Mouse (Mus musculus): ENCODE measurements around the gene Crlf1. TPM values are rescaled to one million over a fixed set of nuclear protein-coding genes. Genes with fewer than 3 reads are reported as not detected.

Gene Crlf1
- polyA plus RNA-seq, 1 experiment from 2014 or later: 5.3 TPM

DNA sequence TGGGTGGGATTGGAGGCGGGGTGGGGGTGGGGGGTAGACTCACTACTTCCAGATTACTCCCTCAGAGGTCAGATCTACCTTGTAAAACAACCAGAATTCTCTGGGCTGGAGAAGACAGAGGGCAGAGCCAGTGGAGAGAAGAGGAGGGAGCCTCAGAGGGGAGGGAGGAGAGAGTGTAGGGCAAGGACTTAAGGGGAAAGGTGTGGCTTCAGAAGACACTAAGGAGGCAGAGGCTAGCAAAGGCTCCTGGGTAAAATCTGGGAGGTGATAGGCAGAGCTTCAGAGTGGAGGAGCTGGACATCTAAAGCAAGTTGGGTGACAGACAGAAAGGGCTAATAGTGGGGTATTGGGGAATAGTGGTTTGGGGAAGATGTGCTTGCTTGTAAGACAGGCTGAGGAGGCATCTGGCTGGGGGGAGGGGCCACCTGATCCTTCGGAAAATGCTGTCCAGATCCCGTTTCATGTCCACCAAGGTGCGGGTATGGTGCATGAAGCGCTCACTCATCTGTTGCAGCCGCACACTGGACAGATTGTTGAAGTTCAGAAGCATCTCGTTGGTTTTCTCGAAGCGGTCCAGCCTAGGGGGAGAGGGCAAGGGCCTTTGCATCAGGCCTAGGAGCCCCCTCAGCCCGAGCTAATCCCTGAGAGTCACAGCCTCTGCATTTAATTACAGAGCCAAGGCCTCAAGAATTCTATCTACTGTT, 25.1 kb downstream of the Crlf1 start:
- no peak overlapping the region for H3K9ac ChIP-seq (replicated peaks)
- H3K9me3 ChIP-seq: no peaks in the 10 kb centered on the region
- 75% methylated on average over 10 of the region's 10 CpGs for WGBS
- ATAC-seq (replicated peaks): no peak
- peaks cover 11% of the 10 kb centered on the region for H3K4me1 ChIP-seq
- no peak overlapping the region for H3K27ac ChIP-seq (replicated peaks)
- peaks cover 19% of the 10 kb centered on the region for H3K36me3 ChIP-seq
- H3K4me2 ChIP-seq (replicated peaks): no peak overlapping the region
- no peaks in the 10 kb centered on the region for H3K27me3 ChIP-seq
- no peak overlapping the region for H3K4me3 ChIP-seq

DNA sequence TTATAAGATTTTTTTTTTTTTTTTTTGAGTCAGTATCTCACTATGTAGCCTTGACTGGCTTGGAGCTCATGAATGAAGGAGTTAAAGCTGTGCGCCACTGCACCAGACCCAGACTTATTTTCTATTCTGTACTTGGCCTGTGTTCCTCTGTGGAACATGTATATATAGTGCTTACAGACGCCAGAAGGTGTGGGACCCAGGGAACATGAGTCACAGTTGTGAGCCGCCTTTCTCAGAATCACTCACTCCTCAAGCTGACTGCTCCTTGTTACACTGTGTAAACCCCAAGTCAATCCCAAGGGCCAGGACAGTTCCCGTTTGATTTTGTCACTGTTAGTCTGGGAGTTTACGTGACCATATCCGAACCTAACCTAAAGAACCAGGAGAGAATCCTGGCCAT, 26.1 kb downstream of the Crlf1 start:
- H3K36me3 ChIP-seq: peaks cover 14% of the 10 kb centered on the region
- no peak for ATAC-seq (replicated peaks)
- peaks cover 14% of the 10 kb centered on the region for H3K4me1 ChIP-seq
- H3K27ac ChIP-seq (replicated peaks): no peak overlapping the region
- H3K27me3 ChIP-seq: no peaks in the 10 kb centered on the region
- no peak overlapping the region for H3K4me3 ChIP-seq
- WGBS: 96% methylated on average over 6 of the region's 6 CpGs
- H3K4me2 ChIP-seq (replicated peaks): no peak overlapping the region
- H3K9me3 ChIP-seq: no peaks in the 10 kb centered on the region
- H3K9ac ChIP-seq (replicated peaks): no peak overlapping the region

DNA sequence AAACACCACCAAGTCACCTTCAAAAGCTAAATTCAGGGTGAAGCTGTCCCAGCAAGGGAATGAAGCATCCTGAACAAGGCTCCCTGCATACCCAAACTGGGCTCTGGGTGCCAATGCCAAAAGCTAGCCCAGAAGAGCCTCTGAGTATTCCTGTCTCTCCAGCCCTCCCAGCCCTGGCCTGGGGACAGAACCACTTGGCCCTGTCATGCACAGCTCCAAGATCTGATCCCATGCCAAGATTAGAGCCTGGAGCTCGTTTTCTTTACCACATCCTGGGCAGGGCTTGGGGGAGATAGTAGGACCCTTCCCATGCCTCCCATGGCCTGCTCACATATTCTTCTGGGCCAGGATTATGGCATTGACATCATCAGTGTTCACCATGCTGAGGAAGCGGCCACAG, 26.6 kb downstream of the Crlf1 start:
- Histone ChIP-seq H3K36me3 (peaks cover 11% of the 10 kb centered on the region), H3K4me1 (peaks cover 14% of the 10 kb centered on the region), H3K4me2 (replicated peaks) (no peak overlapping the region), H3K9me3 (no peaks in the 10 kb centered on the region), H3K27ac (replicated peaks) (no peak overlapping the region), H3K4me3 (no peak overlapping the region), H3K27me3 (no peaks in the 10 kb centered on the region), H3K9ac (replicated peaks) (no peak overlapping the region)
- WGBS: 66% methylated on average over 2 of the region's 2 CpGs
- ATAC-seq (replicated peaks): no peak

DNA sequence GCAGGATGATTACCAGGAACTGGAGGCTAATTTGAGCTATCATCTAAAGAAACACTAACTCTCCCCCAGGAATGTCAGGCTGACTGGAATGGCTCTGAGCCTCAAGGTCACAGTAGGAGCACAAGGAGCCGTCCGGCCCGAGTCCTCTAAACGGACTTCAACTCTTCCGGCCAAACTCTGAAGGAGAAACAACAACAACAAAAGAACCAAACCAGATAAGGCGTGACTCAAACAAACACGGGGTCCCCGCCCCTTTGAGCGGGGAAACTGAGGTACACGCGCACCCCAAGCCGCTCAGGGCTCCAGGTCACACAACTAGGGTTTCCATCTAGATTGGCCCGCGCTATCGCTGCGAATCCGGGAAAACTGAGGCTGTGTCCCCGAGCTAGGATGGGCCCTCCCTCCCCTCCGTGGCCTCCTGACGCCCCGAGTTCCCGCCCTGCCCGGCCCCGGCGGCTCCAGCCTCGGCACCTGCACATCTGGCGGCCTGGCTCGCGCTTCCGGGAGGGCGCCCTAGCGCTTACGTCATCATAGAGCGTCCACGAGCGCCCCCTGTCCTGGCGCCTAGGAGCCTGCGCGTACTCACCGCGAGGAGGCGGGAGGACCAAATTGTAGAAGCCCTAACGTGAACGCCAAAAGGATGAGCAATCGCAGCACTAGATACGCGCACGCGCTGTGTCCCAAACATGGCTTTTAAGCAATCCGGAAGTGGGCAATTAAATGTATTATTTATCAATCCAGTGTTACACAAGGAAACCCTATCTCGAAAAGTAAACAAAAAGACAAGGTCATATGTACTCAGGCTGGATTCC, 29.8 kb downstream of the Crlf1 start:
- peak overlapping the region; percentile 78 for H3K9ac ChIP-seq (replicated peaks)
- no peaks in the 10 kb centered on the region for H3K27me3 ChIP-seq
- peak overlapping the region; percentile 76 for H3K4me3 ChIP-seq
- H3K36me3 ChIP-seq: peaks cover 5% of the 10 kb centered on the region; the same call in 1 of the 2 replicates
- WGBS: under 1% methylated on average over 51 of the region's 51 CpGs
- H3K4me1 ChIP-seq: peaks cover 23% of the 10 kb centered on the region
- H3K27ac ChIP-seq (replicated peaks): peak overlapping the region; percentile 93
- H3K9me3 ChIP-seq: no peaks in the 10 kb centered on the region
- peak overlapping the region; percentile 70 for H3K4me2 ChIP-seq (replicated peaks)
- ATAC-seq (replicated peaks): peak; percentile 85

DNA sequence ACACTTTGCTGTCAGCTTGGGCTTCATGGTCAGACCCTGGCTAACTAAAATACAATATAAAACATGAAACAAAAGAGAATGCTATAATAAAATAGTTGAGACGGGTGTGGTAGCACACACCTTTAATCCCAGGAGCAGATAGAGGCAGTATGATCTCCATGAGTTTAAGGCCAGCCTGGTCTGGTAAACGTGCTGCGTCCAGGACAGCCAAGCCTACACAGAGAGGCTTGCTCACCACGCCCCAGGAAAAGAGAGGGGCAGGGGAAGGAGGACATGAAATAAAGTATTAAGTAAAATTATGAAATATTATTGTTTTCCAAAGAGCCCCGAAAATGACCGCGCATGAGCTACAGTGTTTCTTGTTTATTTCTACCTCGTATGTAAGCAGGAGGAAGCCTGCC, 34.2 kb downstream of the Crlf1 start:
- H3K4me3 ChIP-seq: peak overlapping the region; percentile 76
- H3K9me3 ChIP-seq: no peaks in the 10 kb centered on the region
- H3K9ac ChIP-seq (replicated peaks): peak overlapping the region; percentile 91
- H3K4me1 ChIP-seq: peaks cover 41% of the 10 kb centered on the region
- peak overlapping the region; percentile 84 for H3K27ac ChIP-seq (replicated peaks)
- no peak for ATAC-seq (replicated peaks)
- no peaks in the 10 kb centered on the region for H3K27me3 ChIP-seq
- H3K4me2 ChIP-seq (replicated peaks): peak overlapping the region; percentile 59
- WGBS: 2% methylated on average over 8 of the region's 8 CpGs
- H3K36me3 ChIP-seq: peaks cover 13% of the 10 kb centered on the region

DNA sequence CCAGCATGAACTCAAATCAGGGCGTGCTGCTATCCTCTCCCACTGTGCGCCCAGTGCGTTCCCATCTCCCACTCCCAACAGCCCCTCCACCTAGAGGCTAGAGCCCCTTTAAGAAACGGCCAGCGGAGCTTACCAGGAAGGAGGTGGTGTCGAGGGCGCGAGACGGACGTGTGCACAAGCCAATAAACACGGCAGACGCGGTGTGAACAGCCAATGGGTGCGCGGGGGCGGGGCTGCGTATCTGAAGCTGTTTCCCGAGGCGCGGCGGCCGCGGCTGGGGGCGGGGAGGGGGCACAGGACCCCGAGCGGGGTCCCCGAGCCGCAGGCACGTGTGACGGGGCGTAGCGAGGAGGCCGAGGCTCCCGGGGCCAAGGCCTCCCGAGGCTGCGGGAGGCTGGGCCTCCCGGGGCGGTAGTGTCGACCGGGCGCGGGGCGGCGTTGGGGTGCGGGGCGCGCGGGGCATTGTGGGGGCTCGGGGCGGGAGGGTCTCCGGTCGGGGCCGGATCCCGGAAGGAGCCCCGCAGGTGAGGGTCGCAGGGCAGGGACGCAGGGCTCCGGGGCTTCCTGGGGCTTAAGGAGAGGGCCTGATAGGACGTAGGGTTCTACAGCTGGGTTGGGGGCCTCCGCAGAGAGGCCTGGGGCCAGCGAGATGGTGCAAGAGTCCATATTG, 34.7 kb downstream of the Crlf1 start, which contains the start of the genes Fkbp8 and Kxd1:
TSS of gene Fkbp8 (plus strand) at position 213 of the 670 bp plus-strand sequence.
TSS of gene Kxd1 (minus strand) at position 445 of the 670 bp plus-strand sequence.
- Histone ChIP-seq H3K4me3 (peak within 1 kb of the TSS; percentile 76), H3K27ac (replicated peaks) (peak within 1 kb of the TSS; percentile 84), H3K9ac (replicated peaks) (peak within 1 kb of the TSS; percentile 91), H3K4me2 (replicated peaks) (peak within 1 kb of the TSS; percentile 72), H3K4me1 (peaks cover 36% of the 10 kb centered on the region), H3K36me3 (peaks cover 19% of the 10 kb centered on the region), H3K9me3 (no peaks in the 10 kb centered on the region), H3K27me3 (no peaks in the 10 kb centered on the region)
- WGBS: under 1% methylated on average over 61 of the region's 61 CpGs
- peak; percentile 94 for ATAC-seq (replicated peaks)

DNA sequence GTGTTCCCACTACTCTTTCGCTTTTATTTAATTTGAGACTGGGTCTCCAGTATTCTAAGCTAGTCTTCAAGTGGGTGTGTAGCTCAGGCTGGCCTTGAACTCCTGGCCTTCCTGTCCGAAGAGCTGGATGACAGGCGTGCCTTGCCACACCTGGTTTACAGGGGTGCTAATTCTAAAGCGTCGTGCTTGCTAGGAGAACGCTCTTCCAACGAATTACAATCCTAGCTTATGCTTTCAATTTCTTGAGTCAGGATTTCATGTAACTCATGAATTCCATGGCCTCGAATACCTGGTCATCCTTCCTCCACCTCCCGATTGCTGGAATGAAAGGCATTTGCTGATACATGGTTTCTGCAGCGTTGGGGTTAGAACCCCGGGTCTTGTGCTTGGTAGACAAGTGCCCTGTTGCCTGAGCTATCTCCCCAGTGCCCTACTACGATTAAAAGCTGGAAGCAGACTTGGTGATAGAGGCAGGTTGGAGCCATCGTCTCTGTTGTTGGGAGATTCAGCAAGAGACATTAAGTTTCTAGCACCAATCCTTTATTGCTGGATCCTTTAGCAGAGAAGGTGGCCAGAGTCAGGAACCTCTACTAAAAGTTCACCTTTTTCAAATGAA, 35.3 kb downstream of the Crlf1 start:
- Histone ChIP-seq H3K4me3 (peak overlapping the region; percentile 76), H3K9ac (replicated peaks) (peak overlapping the region; percentile 91), H3K9me3 (no peaks in the 10 kb centered on the region), H3K27ac (replicated peaks) (peak overlapping the region; percentile 84), H3K36me3 (peaks cover 24% of the 10 kb centered on the region), H3K27me3 (no peaks in the 10 kb centered on the region), H3K4me2 (replicated peaks) (peak overlapping the region; percentile 72), H3K4me1 (peaks cover 35% of the 10 kb centered on the region)
- ATAC-seq (replicated peaks): no peak
- WGBS: 32% methylated on average over 13 of the region's 13 CpGs

DNA sequence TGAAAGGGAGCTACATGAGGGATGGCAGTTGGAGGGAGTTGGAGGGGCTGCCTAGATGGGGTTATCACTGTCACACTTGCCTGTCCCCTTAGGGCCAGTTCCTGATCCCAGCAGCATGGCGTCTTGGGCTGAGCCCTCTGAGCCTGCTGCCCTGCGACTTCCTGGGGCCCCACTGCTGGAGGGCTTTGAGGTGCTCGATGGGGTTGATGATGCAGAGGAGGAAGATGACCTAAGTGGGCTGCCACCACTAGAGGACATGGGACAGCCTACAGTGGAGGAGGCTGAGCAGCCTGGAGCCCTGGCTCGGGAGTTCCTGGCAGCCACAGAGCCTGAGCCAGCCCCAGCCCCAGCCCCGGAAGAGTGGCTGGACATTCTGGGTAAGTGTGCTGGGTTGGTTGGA, 36.3 kb downstream of the Crlf1 start:
- peaks cover 30% of the 10 kb centered on the region for H3K4me1 ChIP-seq
- H3K27ac ChIP-seq (replicated peaks): no peak overlapping the region
- H3K4me2 ChIP-seq (replicated peaks): no peak overlapping the region
- no peaks in the 10 kb centered on the region for H3K27me3 ChIP-seq
- ATAC-seq (replicated peaks): no peak
- 88% methylated on average over 5 of the region's 5 CpGs for WGBS
- no peaks in the 10 kb centered on the region for H3K9me3 ChIP-seq
- H3K9ac ChIP-seq (replicated peaks): no peak overlapping the region
- no peak overlapping the region for H3K4me3 ChIP-seq
- H3K36me3 ChIP-seq: peaks cover 34% of the 10 kb centered on the region

DNA sequence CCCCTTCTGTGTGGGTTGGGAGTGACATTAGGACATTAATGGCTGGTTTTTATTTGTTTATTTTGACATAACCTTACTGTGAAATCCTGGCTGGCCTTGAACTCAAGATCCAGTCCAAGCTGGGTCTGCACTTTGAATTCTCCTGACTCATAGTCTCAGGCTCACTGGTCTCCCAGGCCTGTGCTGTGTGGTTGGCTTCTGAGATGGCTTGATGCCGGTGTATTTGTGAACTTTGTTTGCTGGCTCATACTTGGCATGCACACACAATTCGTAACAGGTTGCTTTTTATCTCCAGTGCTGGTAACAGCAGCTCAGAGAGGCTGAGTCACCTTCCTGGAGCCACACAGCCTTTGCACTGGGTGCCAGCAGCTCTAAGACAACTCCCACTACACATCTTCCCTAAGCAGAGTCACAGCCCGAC, 36.8 kb downstream of the Crlf1 start:
- Histone ChIP-seq H3K9ac (replicated peaks) (no peak overlapping the region), H3K9me3 (no peaks in the 10 kb centered on the region), H3K27ac (replicated peaks) (no peak overlapping the region), H3K4me2 (replicated peaks) (no peak overlapping the region), H3K27me3 (no peaks in the 10 kb centered on the region), H3K4me3 (no peak overlapping the region), H3K36me3 (peaks cover 38% of the 10 kb centered on the region), H3K4me1 (peaks cover 30% of the 10 kb centered on the region)
- 93% methylated on average over 3 of the region's 3 CpGs for WGBS
- ATAC-seq (replicated peaks): no peak

DNA sequence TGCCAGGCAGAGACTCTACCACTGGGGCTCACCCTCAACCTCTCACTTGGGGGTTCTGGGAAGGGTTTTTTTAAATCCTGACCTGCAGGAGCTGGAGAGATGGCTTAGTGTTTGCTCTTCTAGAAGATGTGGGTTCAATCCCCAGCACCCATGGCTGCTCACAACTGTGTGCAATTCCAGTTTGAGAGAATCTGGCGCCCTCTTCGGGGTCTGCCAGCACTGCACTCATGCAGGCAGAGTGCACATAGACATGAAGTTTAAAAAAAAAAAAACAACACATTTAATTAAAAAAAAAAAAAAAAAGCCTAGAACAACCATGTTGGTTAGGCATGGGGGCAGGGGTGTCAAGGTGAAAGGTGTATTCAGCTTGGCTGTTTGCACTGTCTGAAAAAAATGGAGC, 37.4 kb downstream of the Crlf1 start:
- WGBS: 85% methylated on average over 2 of the region's 2 CpGs
- Histone ChIP-seq H3K4me1 (peaks cover 30% of the 10 kb centered on the region), H3K36me3 (peaks cover 42% of the 10 kb centered on the region), H3K9me3 (no peaks in the 10 kb centered on the region), H3K4me3 (no peak overlapping the region), H3K4me2 (replicated peaks) (no peak overlapping the region), H3K27me3 (no peaks in the 10 kb centered on the region), H3K9ac (replicated peaks) (no peak overlapping the region), H3K27ac (replicated peaks) (no peak overlapping the region)
- ATAC-seq (replicated peaks): no peak

DNA sequence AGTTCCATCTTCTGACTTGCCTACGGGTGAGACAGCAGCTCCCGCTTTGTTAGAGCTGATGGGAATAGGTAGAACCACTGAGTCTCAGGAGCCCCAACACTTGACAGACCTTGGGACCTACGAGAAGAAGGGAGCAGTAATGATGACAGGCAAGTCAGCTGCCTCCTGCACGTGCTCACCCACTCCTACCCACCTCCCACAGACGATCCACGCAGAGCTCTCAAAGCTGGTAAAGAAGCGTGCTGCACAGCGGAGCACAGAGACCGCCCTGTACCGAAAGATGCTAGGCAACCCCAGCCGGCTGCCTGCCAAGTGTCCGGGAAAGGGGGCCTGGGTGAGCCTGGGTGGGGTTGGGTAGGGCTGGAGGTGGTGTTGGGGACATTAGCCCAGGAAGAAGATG, 41.3 kb downstream of the Crlf1 start:
- Histone ChIP-seq H3K9me3 (no peaks in the 10 kb centered on the region), H3K4me3 (no peak overlapping the region), H3K4me1 (peaks cover 14% of the 10 kb centered on the region), H3K36me3 (peaks cover 60% of the 10 kb centered on the region), H3K9ac (replicated peaks) (no peak overlapping the region), H3K4me2 (replicated peaks) (no peak overlapping the region), H3K27me3 (no peaks in the 10 kb centered on the region), H3K27ac (replicated peaks) (no peak overlapping the region)
- no peak for ATAC-seq (replicated peaks)
- 96% methylated on average over 12 of the region's 12 CpGs for WGBS

Measured in forebrain, embryonic 15.5 days (tissue).